Mouse (Mus musculus): ENCODE data around the gene Adamts1. TPM values are rescaled to one million over a fixed set of nuclear protein-coding genes. Genes with fewer than 3 reads are reported as not detected.

The Adamts1 gene
- total RNA-seq, 2 experiments from 2014 or later: 33.5 to 50.5 TPM

- no peak for DNase-seq
- intact Hi-C loops (cut with DNase I): loop anchor here (2.0 kb wide), 1 partner anchor 19 kb away; no protein-coding TSS in a partner anchor
Observed at GRCm38 (mm10) chr16:85779775-85780174, 23.1 kb downstream of the Adamts1 start.

GRCm38 (mm10) chr16:85772272-85772671 lies 30.6 kb downstream of the Adamts1 start:
- intact Hi-C loops (cut with DNase I): no loop called here

GRCm38 (mm10) chr16:85767341-85767740 lies 35.6 kb downstream of the Adamts1 start:
- intact Hi-C loops (cut with DNase I): no loop called here

More at GRCm38 (mm10) chr16:85772272-85772671, 30.6 kb downstream of the Adamts1 start:
- DNase-seq: no peak

GRCm38 (mm10) chr16:85765697-85766096 lies 37.2 kb downstream of the Adamts1 start:
- intact Hi-C loops (cut with DNase I): no loop called here
- DNase-seq: no peak

More at GRCm38 (mm10) chr16:85767341-85767740, 35.6 kb downstream of the Adamts1 start:
- DNase-seq: no peak

- peak in 1 of 2 experiments; percentile 7 for DNase-seq
- intact Hi-C loops (cut with DNase I): no loop called here
Observed at GRCm38 (mm10) chr16:85765167-85765566, 37.7 kb downstream of the Adamts1 start.

- intact Hi-C loops (cut with DNase I): no loop called here
- no peak for DNase-seq
Observed at GRCm38 (mm10) chr16:85762052-85762665, 40.8 kb downstream of the Adamts1 start.

GRCm38 (mm10) chr16:85760961-85761580 lies 41.8 kb downstream of the Adamts1 start:
- intact Hi-C loops (cut with DNase I): no loop called here
- DNase-seq: no peak

GRCm38 (mm10) chr16:85756101-85756819 lies 46.7 kb downstream of the Adamts1 start:
- intact Hi-C loops (cut with DNase I): no loop called here
- DNase-seq: peak; percentile 77 to 87

GRCm38 (mm10) chr16:85749335-85749734 lies 53.6 kb downstream of the Adamts1 start:
- peak; percentile 42 to 53 for DNase-seq
- intact Hi-C loops (cut with DNase I): no loop called here

- intact Hi-C loops (cut with DNase I): no loop called here
- DNase-seq: peak; percentile 75 to 77
Observed at GRCm38 (mm10) chr16:85747589-85748360, 55.1 kb downstream of the Adamts1 start.

- intact Hi-C loops (cut with DNase I): no loop called here
- DNase-seq: no peak
Observed at GRCm38 (mm10) chr16:85746386-85746785, 56.5 kb downstream of the Adamts1 start.

Other genes with a start within 250 kb of the Adamts1 start
- gene Cyyr1, start 249.7 kb downstream of the Adamts1 start, total RNA-seq (2021): 10 to 100 TPM; 37.2 to 38.6 TPM
- gene Adamts5, start 98.7 kb upstream of the Adamts1 start, total RNA-seq (2021): 10 to 100 TPM; 13.5 to 15.5 TPM